9 mouse cellular contexts compared by ENCODE assay signal in the genomic region with DNA sequence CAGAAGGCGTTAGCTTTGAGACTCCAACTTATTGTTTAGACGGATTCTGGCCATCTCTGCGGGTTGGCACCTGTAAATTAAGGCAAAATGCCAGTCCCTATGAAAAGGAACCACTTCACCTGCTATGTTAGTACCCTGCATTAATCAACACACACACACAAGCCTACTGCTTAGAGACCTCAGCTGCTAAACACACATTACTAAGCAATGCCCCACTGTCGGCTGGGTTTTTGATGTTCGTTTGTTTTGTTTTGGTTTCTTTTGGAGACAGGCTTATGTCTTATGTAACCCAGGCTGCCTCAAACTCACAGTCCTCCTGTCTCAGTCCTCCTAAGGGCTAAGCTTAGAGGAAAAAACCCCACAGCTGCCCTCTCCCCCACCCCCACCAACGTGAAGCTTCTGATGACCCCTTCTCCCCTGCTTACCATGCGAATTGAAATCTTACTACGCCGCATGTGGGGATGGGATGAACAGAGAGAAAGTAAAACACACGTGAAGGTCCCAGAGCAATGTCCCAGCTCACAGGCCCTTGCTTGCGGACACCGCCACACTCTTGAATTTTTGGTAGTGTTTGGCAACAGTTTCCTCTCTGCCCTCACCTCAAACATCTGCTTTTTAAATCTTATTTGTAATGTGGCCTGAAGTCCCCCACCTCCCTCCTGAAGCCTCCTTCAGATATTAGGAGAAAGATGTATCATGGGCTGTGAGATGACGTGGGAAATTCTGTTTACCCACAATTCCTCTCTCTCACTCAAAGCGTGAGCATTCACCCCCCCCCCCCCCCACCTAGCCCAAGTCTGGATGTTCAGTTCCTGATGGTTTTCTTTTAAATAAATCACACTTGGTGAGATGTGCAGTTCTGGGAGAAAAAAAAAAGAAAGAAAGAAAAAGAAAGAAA.
A peak's percentile ranks its signal among the peaks of the same experiment; 100 is the strongest.
DNase-seq lines count a peak whose midpoint lies in the region; ATAC-seq and TF ChIP-seq lines count a peak whose summit lies in the region.
"Had no signal": no experiment of that assay in that cellular context is flagged by ENCODE, and none has a peak within 500 bp of the region (broad histone marks: within the 10 kb centered on the region; RNA-seq: fewer than 3 reads in every experiment).

No protein-coding gene starts in this region.

- H3K4me2 ChIP-seq in forebrain, embryonic 15.5 days (replicated peaks), result peak overlapping the region; percentile 35; the same call in 1 of the 2 replicates
- peak overlapping the region; percentile 63 for H3K4me2 ChIP-seq in liver, postnatal 0 days (ENCODE audit: low read depth, low read length)

- TF ChIP-seq CTCF in liver, postnatal 0 days (IDR thresholded peaks at IDR 0.05; ENCODE audit: low read depth), result no peak

- peak overlapping the region; percentile 82 for H3K27ac ChIP-seq in heart, embryonic 10.5 days
- peak overlapping the region; percentile 97 for H3K27ac ChIP-seq in forebrain, embryonic 15.5 days (replicated peaks)
- H3K27ac ChIP-seq in liver, postnatal 0 days (ENCODE audit: low read depth), result peak overlapping the region; percentile 83

- no peaks in the 10 kb centered on the region for H3K9me3 ChIP-seq in heart, embryonic 10.5 days
- H3K9me3 ChIP-seq in forebrain, embryonic 15.5 days, result no peaks in the 10 kb centered on the region
- 0 out of 2 replicates have a peak, but pooled peaks cover 2% of the 10 kb centered on the region for H3K9me3 ChIP-seq in liver, postnatal 0 days (ENCODE audit: low read length)

- H3K9ac ChIP-seq in forebrain, embryonic 15.5 days (replicated peaks), result no peak overlapping the region
- H3K9ac ChIP-seq in liver, postnatal 0 days (replicated peaks), result peak overlapping the region; percentile 52; the same call in 1 of the 2 replicates

- no peak for TF ChIP-seq EP300 in liver, postnatal 0 days (IDR thresholded peaks at IDR 0.05; ENCODE audit: low read depth)

- intact Hi-C loops in heart, postnatal 36 days (cut with DNase I), result no loop called here

- DNase-seq in heart, embryonic 10.5 days (ENCODE audit: low spot score), result peak; percentile 57
- DNase-seq in heart, postnatal 36 days, result no peak
- peak; percentile 61 for DNase-seq in CD4-positive helper T cell, adult 2 months (ENCODE audit: low read depth, low spot score)
- DNase-seq in liver, postnatal 0 days, result no peak
- DNase-seq in B cell, adult 2 months, result no peak
- no peak for DNase-seq in right cerebral cortex, postnatal 14 days

- ATAC-seq in forebrain, embryonic 15.5 days (replicated peaks), result no peak
- ATAC-seq in liver, postnatal 0 days, result peak; percentile 9; the same call in 1 of the 2 replicates
- ATAC-seq in megakaryocyte-erythroid progenitor cell, adult 5-6 weeks (replicated peaks; ENCODE audit: low FRiP score, low TSS enrichment, poor library complexity, severe bottlenecking), result no peak
- ATAC-seq: intestine, postnatal 0 days had no signal

- peaks cover 29% of the 10 kb centered on the region for H3K4me1 ChIP-seq in heart, embryonic 10.5 days
- H3K4me1 ChIP-seq in forebrain, embryonic 15.5 days, result peaks cover 55% of the 10 kb centered on the region
- peaks cover 23% of the 10 kb centered on the region for H3K4me1 ChIP-seq in liver, postnatal 0 days (ENCODE audit: insufficient read depth)

- H3K4me3 ChIP-seq in heart, embryonic 10.5 days, result 0 out of 2 replicates have a peak overlapping the region, but pooled peaks have one; percentile 43
- H3K4me3 ChIP-seq in forebrain, embryonic 15.5 days, result no peak overlapping the region
- H3K4me3 ChIP-seq in liver, postnatal 0 days (ENCODE audit: low read depth, low read length), result peak overlapping the region; percentile 15

- no peaks in the 10 kb centered on the region for H3K36me3 ChIP-seq in heart, embryonic 10.5 days
- H3K36me3 ChIP-seq in forebrain, embryonic 15.5 days, result no peaks in the 10 kb centered on the region
- no peaks in the 10 kb centered on the region for H3K36me3 ChIP-seq in liver, postnatal 0 days (replicated peaks; ENCODE audit: insufficient read depth, low read length)

- H3K27me3 ChIP-seq in heart, embryonic 10.5 days (ENCODE audit: insufficient read depth, poor library complexity, severe bottlenecking), result no peaks in the 10 kb centered on the region
- no peaks in the 10 kb centered on the region for H3K27me3 ChIP-seq in forebrain, embryonic 15.5 days
- H3K27me3 ChIP-seq in liver, postnatal 0 days (ENCODE audit: insufficient read depth, low read length), result no peaks in the 10 kb centered on the region

- WGBS in heart, embryonic 10.5 days, result 68% methylated on average over 14 of the region's 14 CpGs
- WGBS in forebrain, embryonic 15.5 days, result 44% methylated on average over 14 of the region's 14 CpGs
- 54% methylated on average over 14 of the region's 14 CpGs for WGBS in liver, postnatal 0 days (ENCODE audit: insufficient replicate concordance)

Comparison
In these comparisons a context has a peak if more than half of its experiments do, and no peak if none do; other contexts are left out.
1. DNase-seq: peak in heart, embryonic 10.5 days (single experiment) and CD4-positive helper T cell, adult 2 months (single experiment); none in heart, postnatal 36 days (0 of 2), liver, postnatal 0 days (single experiment), B cell, adult 2 months (0 of 2) and right cerebral cortex, postnatal 14 days (single experiment).
2. Peak in every context shown above with its lines, with median percentiles within 50 percentile points of each other: H3K27ac ChIP-seq.